Mouse (Mus musculus) cerebellum, postnatal 14 days (tissue): ENCODE results near the gene Cmtm7.

Source experiments
- DNase-seq, 2 experiments: peaks; one replicate each; pipeline ENCODE4 v3.0.0; 2021; ENCODE audit warnings: mixed read lengths in 2 of 2

Gene Cmtm7

DNA sequence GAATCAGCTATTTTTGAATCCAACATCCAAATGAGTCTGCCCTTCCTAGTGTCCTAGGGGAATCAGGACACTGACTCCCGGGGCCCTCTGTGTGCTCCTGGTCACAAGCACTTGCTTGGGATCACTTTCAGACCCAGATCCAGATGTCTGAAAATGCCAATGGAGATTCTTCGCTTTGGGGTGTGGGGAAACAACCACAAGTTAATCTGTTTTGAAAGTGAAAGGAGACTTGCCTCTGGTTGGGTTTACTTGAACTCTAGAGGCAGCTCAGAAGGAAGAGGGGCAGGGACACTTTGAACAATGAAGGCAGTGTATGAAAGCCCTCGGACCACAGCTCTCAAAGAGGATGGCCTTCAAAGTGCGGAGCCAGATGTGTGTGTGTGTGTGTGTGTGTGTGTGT is 12.8 kb upstream of the Cmtm7 start:
- no peak for DNase-seq

DNA sequence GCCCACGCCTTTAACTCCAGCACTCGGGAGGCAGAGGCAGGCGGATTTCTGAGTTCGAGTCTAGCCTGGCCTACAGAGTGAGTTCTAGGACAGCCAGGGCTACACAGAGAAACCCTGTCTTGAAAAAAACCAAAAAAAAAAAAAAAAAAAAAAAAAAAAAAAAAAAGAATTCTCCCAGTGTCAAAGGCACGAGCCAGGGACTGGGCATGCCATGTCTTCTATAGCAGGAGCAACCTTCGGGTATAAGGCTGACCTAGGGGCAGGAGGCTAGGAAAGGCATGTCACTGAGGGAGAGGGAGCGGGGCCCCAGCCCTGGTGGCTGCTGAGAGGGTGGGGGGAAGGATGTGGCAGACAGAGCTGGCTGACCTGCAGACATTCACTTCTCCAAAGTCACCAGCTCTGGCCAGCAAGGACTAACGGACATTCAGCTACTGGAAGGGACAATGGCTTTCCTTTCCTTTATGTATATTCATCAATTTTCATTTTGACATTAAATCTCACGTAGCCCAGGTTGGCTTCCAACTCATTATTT is 12.2 kb upstream of the Cmtm7 start:
- DNase-seq, result no peak

DNA sequence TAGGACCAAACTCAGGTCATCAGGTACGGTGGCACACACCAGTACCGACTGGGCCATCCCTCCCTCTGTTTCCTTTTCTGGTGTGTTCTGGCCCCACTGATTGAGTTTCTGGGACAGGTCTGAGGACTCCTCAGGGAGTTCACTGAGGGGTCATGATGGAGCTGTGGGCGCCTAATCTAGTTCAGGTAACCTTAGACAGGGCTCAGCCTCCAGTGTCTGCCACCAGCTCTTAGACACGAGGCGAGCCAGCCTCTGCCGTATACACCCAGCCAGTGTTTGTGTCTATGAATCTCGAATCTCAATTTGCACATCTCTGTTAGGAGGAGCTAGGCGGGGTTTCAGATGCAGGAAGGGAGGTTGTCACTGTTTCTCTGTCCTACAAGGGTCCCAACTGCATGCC is 8.3 kb upstream of the Cmtm7 start:
- no peak for DNase-seq

GRCm38 (mm10) chr9:114789557-114789956 is 7.9 kb upstream of the Cmtm7 start:
- DNase-seq, result no peak

GRCm38 (mm10) chr9:114788697-114789096 is 7.0 kb upstream of the Cmtm7 start:
- no peak for DNase-seq

- DNase-seq, result no peak
These were observed 6.1 kb upstream of the Cmtm7 start for GRCm38 (mm10) chr9:114787716-114788115.

GRCm38 (mm10) chr9:114787134-114787533 is 5.5 kb upstream of the Cmtm7 start:
- DNase-seq, result no peak

GRCm38 (mm10) chr9:114785432-114786125 is 3.9 kb upstream of the Cmtm7 start:
- DNase-seq, result no peak

DNA sequence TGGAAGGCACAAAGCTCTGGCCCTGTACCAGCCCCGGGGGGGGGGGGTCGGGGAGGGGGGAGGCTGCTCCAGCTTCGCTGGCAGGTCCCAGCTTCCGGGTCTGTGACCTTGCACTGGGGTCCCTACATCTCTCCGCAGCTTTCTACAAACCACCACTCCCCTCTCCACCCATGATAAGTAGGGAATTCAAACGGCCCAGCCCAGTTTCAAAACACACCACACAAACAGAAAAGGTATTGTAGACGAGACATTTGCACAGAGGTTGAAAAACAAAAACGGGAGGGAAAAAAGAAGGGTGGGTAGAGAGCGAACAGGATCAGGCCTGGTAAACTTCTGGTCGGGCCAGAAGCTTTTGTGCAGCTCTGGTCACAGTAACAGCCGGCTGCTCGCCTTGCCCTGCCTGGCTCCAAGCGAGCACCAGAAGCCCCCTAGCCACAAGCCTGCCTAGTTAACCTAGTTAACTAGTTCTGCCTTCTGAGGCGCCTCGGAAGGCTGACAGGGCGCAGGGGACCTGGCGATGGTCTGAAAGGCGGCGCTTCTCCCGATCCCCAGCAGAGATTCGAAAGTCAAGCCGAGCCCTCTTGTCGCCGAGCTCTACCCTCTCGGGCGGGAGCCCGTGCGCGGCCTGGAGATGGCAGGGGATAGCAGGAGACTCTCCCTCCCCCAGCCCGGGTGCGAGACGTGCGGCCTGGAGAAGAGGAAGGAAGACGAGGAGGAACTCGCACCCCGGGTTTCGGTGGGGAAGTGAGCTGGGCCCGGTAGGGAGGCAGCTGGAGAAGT is 720 bp downstream of the Cmtm7 start:
- peak; percentile 23 to 44 for DNase-seq

DNA sequence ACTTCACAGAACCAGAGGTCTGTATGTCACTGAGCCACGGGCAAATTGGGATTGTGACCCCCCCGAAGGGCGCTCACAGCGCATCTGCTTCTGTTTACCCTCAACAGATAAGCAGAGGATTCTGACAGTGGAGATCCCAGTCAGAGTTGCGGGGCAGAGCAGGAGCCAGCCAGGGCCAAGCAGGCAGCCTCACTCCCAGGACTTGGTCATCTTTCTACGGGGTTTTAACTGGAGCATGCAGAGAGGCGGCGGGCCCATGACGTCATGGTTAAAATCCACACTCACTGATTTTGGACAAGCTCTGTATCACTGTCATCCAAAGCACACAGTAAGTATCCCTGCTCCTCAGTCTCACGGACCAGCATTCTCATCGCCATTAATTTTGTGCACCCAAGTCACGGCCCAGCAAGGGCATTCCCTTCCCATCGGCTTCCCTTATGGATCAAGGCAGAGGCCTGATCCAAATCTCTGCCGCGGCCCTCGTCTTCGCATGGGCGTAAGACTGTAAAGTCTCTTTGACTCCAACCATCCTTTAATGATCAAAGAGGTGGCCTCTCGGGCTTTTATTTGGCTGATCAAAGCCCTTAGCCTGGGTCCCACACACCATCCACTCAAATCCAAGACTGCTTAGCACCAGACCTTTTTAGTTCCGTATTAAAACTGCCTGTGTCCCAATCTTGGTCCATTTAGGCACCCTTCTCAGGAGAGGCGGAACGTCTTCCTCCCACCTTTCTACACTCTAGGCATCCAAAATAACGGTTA is 1.5 kb downstream of the Cmtm7 start:
- no peak for DNase-seq

DNA sequence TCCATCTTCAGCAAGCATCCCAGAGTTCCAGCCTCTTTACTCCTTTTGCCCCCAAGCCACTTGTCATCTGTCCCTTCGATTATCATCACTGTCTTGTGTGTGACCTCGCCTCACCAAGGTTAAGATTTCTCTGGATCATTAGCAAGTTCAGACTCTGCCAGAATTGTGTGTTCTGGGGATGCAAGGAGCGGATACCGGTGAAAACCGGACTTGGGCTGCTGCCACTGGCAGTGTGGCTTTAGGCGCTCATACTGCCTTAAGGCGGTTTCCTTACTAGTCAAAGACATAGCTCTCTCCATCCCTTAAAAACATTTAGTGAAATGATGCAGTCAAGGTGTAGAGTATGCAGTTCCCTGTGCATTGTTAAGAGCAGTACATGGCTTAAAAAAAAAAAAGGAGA is 2.8 kb downstream of the Cmtm7 start:
- DNase-seq, result no peak

- DNase-seq, result no peak
These were observed 3.6 kb downstream of the Cmtm7 start for GRCm38 (mm10) chr9:114778047-114778390.

DNA sequence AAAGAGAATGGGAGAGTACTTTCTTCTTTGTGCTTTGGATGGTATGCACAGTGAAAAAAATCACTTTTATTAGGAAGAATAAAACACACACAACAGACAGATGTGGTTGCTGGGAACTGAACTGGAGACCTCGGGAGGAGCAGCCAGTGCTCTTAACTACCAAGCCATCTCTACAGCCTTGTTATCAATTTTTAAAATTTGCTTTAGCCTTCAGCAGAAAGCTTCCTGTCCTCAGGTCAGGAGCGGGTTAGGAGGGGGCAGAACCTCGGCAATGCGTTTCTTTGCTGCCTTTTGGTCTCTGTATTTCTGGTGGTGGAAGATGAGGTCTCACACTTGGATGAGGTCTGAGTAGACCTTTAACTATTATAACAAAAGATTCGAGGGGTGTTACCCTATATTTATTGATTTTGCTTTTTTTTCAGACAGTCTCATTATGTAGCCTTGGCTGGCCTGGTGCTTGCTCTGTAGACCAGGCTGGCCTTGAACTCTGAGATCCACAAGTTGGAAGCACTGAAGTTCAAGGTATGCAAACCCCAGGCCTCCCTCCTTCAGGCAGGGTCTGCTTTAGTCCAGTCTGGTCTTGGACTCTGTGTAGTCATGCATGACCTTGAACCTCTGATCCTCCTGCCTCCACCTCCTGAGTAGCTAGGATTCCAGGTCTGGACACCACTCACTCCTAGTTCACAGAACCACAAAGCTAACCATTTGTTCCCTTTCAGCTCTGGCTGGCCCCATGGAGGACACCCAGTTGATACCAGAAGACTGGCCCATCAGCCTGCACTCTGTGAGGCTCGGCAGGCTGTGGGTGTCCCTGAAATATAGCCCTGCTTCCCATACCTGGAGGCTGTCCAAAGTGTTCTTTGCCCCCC is 4.2 kb downstream of the Cmtm7 start:
- DNase-seq, result no peak

- no peak for DNase-seq
These were observed 5.3 kb downstream of the Cmtm7 start for GRCm38 (mm10) chr9:114776361-114776760.

GRCm38 (mm10) chr9:114775272-114775671 is 6.4 kb downstream of the Cmtm7 start:
- peak; percentile 74 to 81 for DNase-seq

DNA sequence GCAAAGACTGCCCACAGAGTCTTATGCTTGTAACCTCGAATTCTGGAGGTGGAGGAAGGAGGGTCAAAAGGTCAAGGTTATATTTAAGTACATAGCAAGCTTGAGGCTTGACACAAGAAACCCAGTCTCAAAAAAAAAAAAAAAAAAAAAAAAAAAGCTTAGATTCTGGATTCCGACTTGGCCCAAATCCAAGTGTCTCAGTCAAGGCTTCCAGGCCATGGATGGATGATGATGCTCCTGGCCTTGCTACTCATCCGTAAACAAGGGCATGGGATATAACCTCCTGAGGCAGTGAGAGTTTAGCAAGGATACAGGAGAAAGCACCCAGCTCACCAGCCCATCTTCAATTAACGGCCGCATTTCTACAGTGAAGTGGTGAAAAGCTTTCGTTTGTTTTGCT is 7.0 kb downstream of the Cmtm7 start:
- no peak for DNase-seq

DNA sequence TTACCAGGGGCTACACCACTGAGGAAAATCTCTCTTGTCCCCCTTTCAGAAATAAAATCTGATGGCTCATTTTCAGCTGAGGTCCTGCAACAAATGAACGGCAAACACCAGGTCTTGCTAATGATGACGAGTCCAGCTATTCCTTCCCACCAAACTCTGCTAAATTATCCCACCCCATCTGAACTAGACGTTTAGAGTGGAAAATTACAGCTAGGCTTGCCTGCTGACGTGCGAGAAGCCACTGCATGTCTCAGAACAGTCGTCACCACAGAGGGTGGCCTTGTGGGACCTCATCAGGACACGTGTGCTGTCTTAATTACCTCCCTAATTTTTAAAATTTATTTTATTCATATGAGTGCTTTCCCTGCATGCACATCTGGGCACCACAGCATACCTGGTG is 10.1 kb downstream of the Cmtm7 start:
- DNase-seq, result no peak

DNA sequence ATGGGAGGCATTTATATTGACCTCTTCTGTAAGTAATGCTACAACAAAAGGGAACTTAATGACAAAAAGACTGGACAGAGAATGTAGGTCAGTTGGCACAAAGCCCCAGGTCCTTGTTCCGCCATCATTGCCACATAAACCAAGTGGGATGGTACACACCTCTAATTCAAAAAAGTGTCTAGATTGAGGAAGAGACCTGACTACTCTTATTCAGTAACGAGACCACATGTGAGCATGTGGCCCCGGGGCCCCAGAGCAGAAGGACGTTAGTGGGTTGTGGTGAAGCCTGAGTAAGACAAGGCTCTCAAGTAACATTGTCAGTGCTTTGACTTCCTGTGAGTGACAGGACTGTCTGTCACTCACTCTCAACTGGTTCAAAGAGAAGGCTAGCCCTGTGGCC is 11.4 kb downstream of the Cmtm7 start:
- DNase-seq, result no peak

GRCm38 (mm10) chr9:114768066-114768465 is 13.6 kb downstream of the Cmtm7 start:
- peak in 1 of 2 experiments; percentile 61 for DNase-seq

DNA sequence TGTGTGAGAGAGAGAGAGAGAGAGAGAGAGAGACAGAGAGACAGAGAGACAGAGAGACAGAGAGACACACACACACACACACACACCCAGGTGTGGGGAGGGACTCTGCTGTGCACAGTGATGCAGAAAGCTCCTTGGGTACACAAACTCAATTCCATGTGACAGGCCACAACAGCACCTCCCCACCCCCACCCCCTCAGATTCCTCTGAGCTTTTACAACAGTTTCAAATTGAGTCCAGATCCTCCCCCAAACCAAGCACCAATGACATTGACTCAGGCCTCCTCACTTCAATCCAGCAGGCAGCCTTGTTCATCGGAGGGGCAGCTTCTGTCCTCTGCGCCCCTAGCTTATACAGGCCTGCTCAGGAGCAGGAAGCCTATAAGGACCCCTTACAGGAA is 14.1 kb downstream of the Cmtm7 start:
- DNase-seq, result no peak

GRCm38 (mm10) chr9:114767030-114767429 is 14.6 kb downstream of the Cmtm7 start:
- peak; percentile 82 to 85 for DNase-seq

- peak; percentile 34 to 68 for DNase-seq
These were observed 18.3 kb downstream of the Cmtm7 start for GRCm38 (mm10) chr9:114763341-114763740.

DNA sequence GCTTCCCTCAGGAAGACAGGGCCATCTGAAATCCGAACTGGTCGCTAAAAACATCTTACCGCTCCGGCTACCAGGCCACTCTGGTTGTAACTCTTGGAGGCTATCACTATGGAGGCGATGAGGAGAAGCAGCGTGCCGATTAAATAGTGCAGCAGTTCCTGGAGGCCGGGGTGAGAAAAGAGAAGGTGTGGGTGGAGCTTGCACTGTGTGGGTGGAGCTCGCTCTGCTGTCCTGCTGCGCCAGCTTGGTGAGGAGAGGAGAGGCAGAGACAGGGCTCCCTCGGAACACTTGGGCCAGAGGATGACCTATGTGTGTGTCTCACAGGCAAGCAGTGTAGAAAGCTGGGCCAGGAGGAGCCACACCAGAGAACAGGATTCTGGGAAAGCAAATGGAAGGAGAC is 19.8 kb downstream of the Cmtm7 start:
- no peak for DNase-seq
